Mouse (Mus musculus) lung, embryonic 16.5 days (tissue): Measurements from ENCODE around the gene Smco3. TPM values are rescaled to one million over a fixed set of nuclear protein-coding genes. Genes with fewer than 3 reads are reported as not detected.
"Not testable (repeated sequence)": the region's sequence is repeated elsewhere in the genome, so short reads cannot be mapped to it uniquely, and the experiment has no call there.

ENCODE experiments used
- ATAC-seq: fragments of 200-750 bp; cut with Nextera tagmentation; 2 replicates; pipeline ENCODE4 v1.8.0; 2017; ENCODE audit warnings: low read depth, mild to moderate bottlenecking, moderate library complexity
- H3K27ac ChIP-seq: fragments of 300-500 bp; sonication (generic); 2 replicates; pipeline ENCODE4 v1.5.1; 2014; ENCODE audit warnings: mild to moderate bottlenecking, control low read depth, low read length
- H3K27me3 ChIP-seq: fragments of 300-500 bp; sonication (generic); 2 replicates; pipeline ENCODE4 v1.6.1; 2014; ENCODE audit warnings: low read depth, low read length, mixed read lengths; ENCODE audit not compliant: control insufficient read depth, insufficient read depth
- H3K36me3 ChIP-seq: fragments of 300-500 bp; sonication (generic); 2 replicates; pipeline ENCODE4 v1.6.1; 2014; ENCODE audit warnings: low read length; ENCODE audit not compliant: control insufficient read depth, insufficient read depth
- H3K4me1 ChIP-seq: fragments of 300-500 bp; sonication (generic); replicated peaks from 2 replicates; pipeline ENCODE4 v1.6.1; 2014; ENCODE audit warnings: low read length, mixed read lengths; ENCODE audit not compliant: control insufficient read depth, insufficient read depth
- H3K4me2 ChIP-seq: fragments of 300-500 bp; sonication (generic); 2 replicates; pipeline ENCODE4 v1.6.1; 2014; ENCODE audit warnings: low read depth, low read length, control low read depth
- H3K4me3 ChIP-seq: fragments of 300-500 bp; sonication (generic); 2 replicates; pipeline ENCODE4 v1.5.1; 2014; ENCODE audit warnings: mild to moderate bottlenecking, low read length, control low read depth
- H3K9ac ChIP-seq: fragments of 300-500 bp; sonication (generic); 2 replicates; pipeline ENCODE4 v1.6.1; 2014; ENCODE audit warnings: low read length, control low read depth
- H3K9me3 ChIP-seq: fragments of 300-500 bp; sonication (generic); 2 replicates; pipeline ENCODE4 v1.6.1; 2016; ENCODE audit warnings: low read length; ENCODE audit not compliant: control insufficient read depth
- WGBS: fragments of 180-500 bp; shearing (Covaris S2); extraction: QIAGEN DNeasy Blood & Tissue Kit; methylation state at CpG from one replicate; pipeline ENCODE4 v1.1.7; 2014; 5-methylcytosine and 5-hydroxymethylcytosine counted together
- polyA plus RNA-seq: library from polyadenylated mRNA; unstranded; fragments of >200 nt; fragmentation: Nextera tagmentation; extraction: Ambion mirVana; gene quantifications from 2 replicates; pipeline ENCODE4 v1.2.1, GENCODE M21; 2015

The Smco3 gene
- 3.3 and 3.5 TPM in 2 replicates for polyA plus RNA-seq

- Histone ChIP-seq H3K4me1 (no peaks in the 10 kb centered on the region), H3K9me3 (no peaks in the 10 kb centered on the region), H3K4me3 (peak within 1 kb of the TSS; percentile 23), H3K9ac (no peak within 1 kb of the TSS), H3K27me3 (no peaks in the 10 kb centered on the region), H3K4me2 (no peak within 1 kb of the TSS), H3K27ac (no peak within 1 kb of the TSS), H3K36me3 (no peaks in the 10 kb centered on the region)
- ATAC-seq = no peak
- 33% methylated on average over 4 of the region's 4 CpGs for WGBS
Measured at GRCm38 (mm10) chr6:136835352-136835751, at the start of gene Smco3. Smco3 (minus strand) TSS chr6:136835452.

- H3K4me2 ChIP-seq, H3K27me3 ChIP-seq, H3K4me3 ChIP-seq, H3K9me3 ChIP-seq, H3K9ac ChIP-seq, H3K27ac ChIP-seq, H3K36me3 ChIP-seq, ATAC-seq: not testable (repeated sequence)
- H3K4me1 ChIP-seq = peaks cover 25% of the 10 kb centered on the region
- WGBS = 21% methylated on average over 1 of the region's 1 CpGs
Measured at GRCm38 (mm10) chr6:136884766-136885165, 49.5 kb upstream of the Smco3 start.

GRCm38 (mm10) chr6:136883961-136884360 is 48.7 kb upstream of the Smco3 start:
- H3K27me3 ChIP-seq = no peaks in the 10 kb centered on the region
- no peak for ATAC-seq
- no peak overlapping the region for H3K9ac ChIP-seq
- H3K36me3 ChIP-seq = no peaks in the 10 kb centered on the region
- 92% methylated on average over 6 of the region's 6 CpGs for WGBS
- H3K9me3 ChIP-seq = no peaks in the 10 kb centered on the region
- peaks cover 21% of the 10 kb centered on the region for H3K4me1 ChIP-seq
- no peak overlapping the region for H3K4me2 ChIP-seq
- no peak overlapping the region for H3K27ac ChIP-seq
- H3K4me3 ChIP-seq = no peak overlapping the region

- no peak overlapping the region for H3K4me2 ChIP-seq
- H3K27ac ChIP-seq = peak overlapping the region; percentile 29; the same call in 1 of the 2 replicates
- no peak overlapping the region for H3K4me3 ChIP-seq
- H3K9ac ChIP-seq = no peak overlapping the region
- ATAC-seq = no peak
- H3K36me3 ChIP-seq = no peaks in the 10 kb centered on the region
- H3K27me3 ChIP-seq = no peaks in the 10 kb centered on the region
- no peaks in the 10 kb centered on the region for H3K9me3 ChIP-seq
- 75% methylated on average over 3 of the region's 3 CpGs for WGBS
- H3K4me1 ChIP-seq = peaks cover 19% of the 10 kb centered on the region
Measured at GRCm38 (mm10) chr6:136883431-136883915, 48.2 kb upstream of the Smco3 start.

GRCm38 (mm10) chr6:136881678-136882077 is 46.4 kb upstream of the Smco3 start:
- Histone ChIP-seq H3K27ac (peak overlapping the region; percentile 6; the same call in 1 of the 2 replicates), H3K9me3 (no peaks in the 10 kb centered on the region), H3K9ac (no peak overlapping the region), H3K27me3 (no peaks in the 10 kb centered on the region), H3K36me3 (no peaks in the 10 kb centered on the region), H3K4me2 (no peak overlapping the region), H3K4me1 (peaks cover 13% of the 10 kb centered on the region), H3K4me3 (no peak overlapping the region)
- WGBS = 23% methylated on average over 8 of the region's 8 CpGs
- peak; percentile 65; the same call in 1 of the 2 replicates for ATAC-seq

GRCm38 (mm10) chr6:136875670-136876069 is 40.4 kb upstream of the Smco3 start, which contains the start of gene Mgp:
Mgp (minus strand) TSS chr6:136875823.
- H3K4me2 ChIP-seq = peak within 1 kb of the TSS; percentile 55
- no peaks in the 10 kb centered on the region for H3K9me3 ChIP-seq
- no peaks in the 10 kb centered on the region; the same call in 1 of the 2 replicates for H3K36me3 ChIP-seq
- peak; percentile 83 for ATAC-seq
- H3K4me1 ChIP-seq = peaks cover 7% of the 10 kb centered on the region; the same call in 1 of the 2 replicates
- H3K27ac ChIP-seq = peak within 1 kb of the TSS; percentile 91
- no peaks in the 10 kb centered on the region for H3K27me3 ChIP-seq
- 27% methylated on average over 9 of the region's 9 CpGs for WGBS
- H3K9ac ChIP-seq = peak within 1 kb of the TSS; percentile 78
- peak within 1 kb of the TSS; percentile 56 for H3K4me3 ChIP-seq

GRCm38 (mm10) chr6:136874599-136874998 is 39.3 kb upstream of the Smco3 start:
- peaks cover 7% of the 10 kb centered on the region; the same call in 1 of the 2 replicates for H3K4me1 ChIP-seq
- H3K27me3 ChIP-seq = no peaks in the 10 kb centered on the region
- peak overlapping the region; percentile 44 for H3K9ac ChIP-seq
- WGBS = 16% methylated on average over 8 of the region's 8 CpGs
- no peaks in the 10 kb centered on the region; the same call in 1 of the 2 replicates for H3K36me3 ChIP-seq
- peak; percentile 80 for ATAC-seq
- peak overlapping the region; percentile 85 for H3K27ac ChIP-seq
- H3K9me3 ChIP-seq = no peaks in the 10 kb centered on the region
- peak overlapping the region; percentile 45 for H3K4me3 ChIP-seq
- H3K4me2 ChIP-seq = peak overlapping the region; percentile 55

GRCm38 (mm10) chr6:136868921-136869320 is 33.7 kb upstream of the Smco3 start:
- H3K4me1 ChIP-seq = peaks cover 10% of the 10 kb centered on the region; the same call in 1 of the 2 replicates
- H3K27ac ChIP-seq = 0 out of 2 replicates have a peak overlapping the region, but pooled peaks have one; percentile 12
- ATAC-seq = no peak
- H3K27me3 ChIP-seq = no peaks in the 10 kb centered on the region
- no peaks in the 10 kb centered on the region for H3K9me3 ChIP-seq
- 55% methylated on average over 5 of the region's 5 CpGs for WGBS
- H3K36me3 ChIP-seq = no peaks in the 10 kb centered on the region; the same call in 1 of the 2 replicates
- no peak overlapping the region for H3K9ac ChIP-seq
- H3K4me2 ChIP-seq = no peak overlapping the region
- H3K4me3 ChIP-seq = no peak overlapping the region

- H3K9ac ChIP-seq = no peak overlapping the region
- no peaks in the 10 kb centered on the region for H3K27me3 ChIP-seq
- H3K4me3 ChIP-seq = no peak overlapping the region
- no peak for ATAC-seq
- H3K36me3 ChIP-seq = no peaks in the 10 kb centered on the region
- H3K4me1 ChIP-seq = peaks cover 7% of the 10 kb centered on the region; the same call in 1 of the 2 replicates
- WGBS = 53% methylated on average over 4 of the region's 4 CpGs
- H3K4me2 ChIP-seq = no peak overlapping the region
- no peaks in the 10 kb centered on the region for H3K9me3 ChIP-seq
- H3K27ac ChIP-seq = peak overlapping the region; percentile 64
Measured at GRCm38 (mm10) chr6:136866150-136866549, 30.9 kb upstream of the Smco3 start.
